Mouse (Mus musculus): ENCODE results near the gene Fam181a. TPM values are rescaled to one million over a fixed set of nuclear protein-coding genes. Genes with fewer than 3 reads are reported as not detected.
A peak's percentile ranks its signal among the peaks of the same experiment; 100 is the strongest.

Gene Fam181a
- not detected in 2 replicates for polyA plus RNA-seq (2015; fragmentation: Nextera tagmentation; extraction: Ambion mirVana)

DNA sequence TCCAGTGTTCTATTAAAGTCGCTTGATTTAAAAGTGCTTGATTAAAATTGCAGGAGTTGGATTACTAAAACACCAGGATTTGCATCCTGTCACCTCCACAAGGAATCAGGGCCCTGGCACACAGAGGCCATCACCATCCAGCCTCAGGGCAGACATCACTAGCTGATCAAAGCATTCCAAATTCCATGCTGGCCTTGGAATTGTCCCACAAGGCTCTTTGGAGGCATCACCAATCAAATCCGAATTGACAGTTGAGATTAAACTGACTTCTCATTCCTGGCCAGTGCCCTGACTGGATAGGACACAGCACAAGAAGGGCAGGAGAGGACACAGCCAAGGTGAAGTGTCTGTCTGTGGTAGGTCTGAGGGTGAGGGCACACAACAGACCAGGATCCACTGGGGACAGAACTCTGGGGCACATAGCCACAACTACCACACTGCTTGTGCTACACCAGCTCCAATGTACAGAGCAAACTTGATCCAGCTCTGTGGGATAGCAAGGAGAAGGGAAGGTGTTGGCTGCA lies at the start of gene Fam181a:
TSS of gene Fam181a (plus strand) at position 232 of the 524 bp plus-strand sequence.
- DNase-seq (ENCODE audit: low spot score), result no peak

DNA sequence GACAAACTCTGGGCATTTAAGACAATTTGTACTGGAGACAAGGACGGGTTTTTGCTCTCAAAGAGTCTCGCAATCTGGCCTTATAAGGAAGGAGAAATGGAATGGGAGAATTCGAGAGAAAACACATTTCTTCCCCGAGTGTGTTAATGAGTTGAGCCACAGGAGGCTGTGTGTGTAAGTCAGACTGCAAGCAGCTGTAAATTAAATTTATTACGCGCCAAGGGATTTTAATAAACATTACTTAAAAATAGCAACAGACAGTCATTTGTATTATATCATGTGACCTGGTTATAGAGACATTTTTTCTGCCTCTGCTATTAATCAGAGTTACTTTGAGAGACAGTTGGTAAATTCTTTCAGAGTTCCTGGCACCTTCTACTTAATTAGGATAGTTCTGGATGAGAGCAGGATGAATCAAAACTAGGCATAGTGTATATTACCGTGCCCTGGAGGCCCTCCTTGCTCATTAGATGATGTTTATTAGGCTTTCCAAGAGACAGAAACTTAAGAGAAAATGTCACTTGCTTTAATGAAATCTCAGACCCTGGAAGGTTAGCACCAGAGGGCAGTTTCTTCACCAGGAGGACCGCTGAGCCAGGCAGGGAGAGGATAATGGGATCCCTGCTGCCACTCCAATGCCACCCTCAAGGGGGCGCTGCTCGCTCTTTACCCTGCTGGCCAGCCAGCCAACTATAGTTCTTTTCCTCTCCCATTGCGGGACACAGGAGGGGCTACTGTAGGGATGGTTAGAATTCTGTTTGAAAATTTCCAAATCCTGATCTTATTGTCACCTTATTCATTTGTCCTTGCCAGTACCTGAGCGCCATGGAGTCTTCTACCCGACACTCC lies 48.5 kb upstream of the Fam181a start:
- DNase-seq (ENCODE audit: low spot score), result no peak

- DNase-seq (ENCODE audit: low spot score), result no peak
Measured at GRCm38 (mm10) chr12:103266605-103267004, 44.2 kb upstream of the Fam181a start.

- no peak for DNase-seq (ENCODE audit: low spot score)
Measured at GRCm38 (mm10) chr12:103272176-103272575, 38.6 kb upstream of the Fam181a start.

DNA sequence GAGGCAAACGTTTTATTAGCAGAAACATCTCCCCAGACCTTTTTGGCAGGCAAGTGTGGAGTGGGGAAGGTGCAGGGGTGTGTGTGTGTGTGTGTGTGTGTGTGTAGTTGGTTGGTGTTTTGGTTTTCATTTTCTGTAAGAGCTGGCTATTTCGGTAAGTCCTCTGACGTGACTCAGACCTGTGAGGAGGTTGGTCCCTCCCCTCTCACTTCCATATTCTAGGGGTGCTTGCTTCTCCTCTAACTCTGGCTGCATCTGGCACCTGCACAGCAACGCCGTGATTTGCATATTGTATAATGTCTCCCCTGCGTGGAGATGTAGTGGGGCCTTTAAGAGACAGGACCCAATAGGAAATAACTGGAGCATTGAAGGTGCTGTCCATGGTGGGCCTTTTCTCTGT lies 37.7 kb upstream of the Fam181a start:
- no peak for DNase-seq (ENCODE audit: low spot score)

DNA sequence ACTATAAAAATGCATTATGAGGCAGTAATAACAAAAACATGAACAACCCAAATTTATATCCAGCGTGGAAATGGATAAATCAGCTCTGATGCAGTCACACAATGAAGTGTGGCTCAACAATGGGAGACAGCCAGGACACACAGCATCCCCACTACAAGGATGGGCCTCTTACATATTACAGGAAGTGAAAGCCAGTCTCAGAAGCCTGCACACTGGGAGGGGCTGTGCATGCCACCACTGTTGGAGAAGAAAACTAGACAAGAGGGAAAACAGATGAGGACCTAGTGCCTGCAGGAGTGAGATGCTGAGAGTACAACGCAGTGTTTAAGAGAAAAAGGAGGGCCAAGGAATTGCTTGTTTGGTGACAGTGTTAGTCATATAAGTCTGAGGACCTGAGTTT lies 37.0 kb upstream of the Fam181a start:
- DNase-seq (ENCODE audit: low spot score), result no peak

GRCm38 (mm10) chr12:103276422-103276821 lies 34.4 kb upstream of the Fam181a start:
- no peak for DNase-seq (ENCODE audit: low spot score)

DNA sequence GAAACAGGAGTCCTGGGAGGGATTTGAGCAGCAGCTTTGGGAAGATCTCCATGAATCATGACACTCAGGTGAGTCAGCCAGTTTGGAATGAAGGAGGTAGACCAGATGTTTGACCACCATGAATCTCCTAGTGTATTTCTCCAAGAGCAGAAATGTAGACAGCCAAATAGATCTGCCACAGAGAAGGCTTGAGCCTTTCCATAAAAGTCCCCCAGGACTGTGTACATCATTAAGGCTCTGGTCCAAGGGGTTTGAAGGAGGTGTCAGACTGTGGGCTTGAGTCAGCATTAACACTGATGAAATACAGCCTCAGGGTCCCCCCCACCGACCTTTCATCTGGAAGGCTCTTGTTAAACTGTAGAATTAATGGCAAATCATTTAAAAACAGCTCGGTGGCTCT lies 29.3 kb upstream of the Fam181a start:
- no peak for DNase-seq (ENCODE audit: low spot score)

DNA sequence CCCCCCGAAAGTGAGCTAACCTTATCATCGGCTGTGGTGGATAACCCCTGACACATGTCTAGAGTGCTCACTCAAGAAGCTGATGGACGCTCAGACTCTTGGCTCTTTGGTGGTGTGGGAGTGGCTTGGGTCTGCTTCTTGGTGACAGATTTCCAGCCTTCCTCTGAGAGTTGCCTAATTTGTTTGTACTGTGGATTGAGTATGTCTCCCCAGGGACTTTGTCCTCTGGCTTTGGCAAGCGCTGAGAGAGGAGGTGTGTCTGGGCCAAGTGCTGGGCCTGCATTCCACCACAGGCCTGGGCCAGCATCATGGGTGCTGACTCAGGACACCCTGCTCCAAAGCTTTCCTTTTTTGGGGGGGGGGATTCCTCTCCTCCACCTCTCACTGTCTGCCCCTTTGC lies 28.9 kb upstream of the Fam181a start:
- no peak for DNase-seq (ENCODE audit: low spot score)

DNA sequence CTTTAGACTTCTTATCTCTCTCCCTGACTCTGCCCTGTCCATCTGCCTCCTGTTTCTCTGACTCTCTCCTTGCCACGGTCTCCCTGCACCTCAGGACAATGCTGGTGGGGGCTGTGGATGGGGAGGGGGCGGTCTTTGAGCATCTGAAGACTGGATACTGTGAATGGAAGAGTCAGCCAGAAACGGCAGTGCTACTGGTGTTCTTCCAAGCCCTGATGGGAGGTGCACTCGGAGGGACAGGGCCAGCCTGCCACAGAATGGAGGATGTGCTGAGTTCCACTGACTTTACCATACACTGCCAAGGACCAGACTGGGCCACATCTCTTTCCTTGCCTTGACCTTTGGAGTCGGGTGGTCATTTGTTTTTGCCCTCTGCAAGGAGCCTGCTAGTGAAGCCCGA lies 27.8 kb upstream of the Fam181a start:
- no peak for DNase-seq (ENCODE audit: low spot score)

GRCm38 (mm10) chr12:103283411-103283810 lies 27.4 kb upstream of the Fam181a start:
- no peak for DNase-seq (ENCODE audit: low spot score)

DNA sequence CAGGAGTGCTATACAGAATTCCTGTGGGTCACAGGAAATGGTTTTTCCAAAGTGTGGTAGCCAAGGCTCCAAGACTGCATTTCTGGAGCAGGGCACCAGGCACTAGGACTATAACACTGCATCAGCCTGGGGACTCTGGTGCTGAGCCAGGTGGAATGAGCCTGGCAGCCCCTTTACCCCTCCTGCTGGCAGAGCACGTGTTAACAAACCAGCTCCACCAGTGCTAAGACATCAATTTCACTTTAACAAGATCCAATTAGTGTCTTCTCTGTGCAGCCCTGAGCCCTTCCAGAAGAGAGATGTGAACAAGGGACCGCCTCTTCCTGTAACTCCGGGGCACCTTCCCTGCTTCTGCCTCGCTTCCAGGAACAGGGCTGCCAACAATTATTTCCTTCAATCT lies 23.5 kb upstream of the Fam181a start:
- no peak for DNase-seq (ENCODE audit: low spot score)

DNA sequence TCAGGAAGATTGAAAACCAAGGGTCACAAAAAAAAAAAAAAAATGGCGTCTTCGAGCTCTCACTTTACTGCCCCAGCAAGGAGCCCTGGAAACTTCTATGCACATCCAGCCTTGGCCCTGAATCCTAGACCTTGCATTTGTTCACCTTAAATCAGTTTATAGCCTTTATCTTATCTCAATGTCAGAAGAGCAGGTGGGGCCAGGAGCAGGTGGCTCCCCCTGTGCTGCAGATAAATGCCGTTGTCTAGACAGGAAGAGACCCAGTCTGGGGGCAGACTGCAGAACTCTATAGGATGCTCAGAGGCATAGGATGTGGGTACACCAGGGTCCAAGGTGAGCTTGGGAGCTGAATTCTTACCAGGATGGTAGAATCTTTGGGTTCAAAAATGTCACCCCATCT lies 18.4 kb upstream of the Fam181a start:
- DNase-seq (ENCODE audit: low spot score), result no peak

DNA sequence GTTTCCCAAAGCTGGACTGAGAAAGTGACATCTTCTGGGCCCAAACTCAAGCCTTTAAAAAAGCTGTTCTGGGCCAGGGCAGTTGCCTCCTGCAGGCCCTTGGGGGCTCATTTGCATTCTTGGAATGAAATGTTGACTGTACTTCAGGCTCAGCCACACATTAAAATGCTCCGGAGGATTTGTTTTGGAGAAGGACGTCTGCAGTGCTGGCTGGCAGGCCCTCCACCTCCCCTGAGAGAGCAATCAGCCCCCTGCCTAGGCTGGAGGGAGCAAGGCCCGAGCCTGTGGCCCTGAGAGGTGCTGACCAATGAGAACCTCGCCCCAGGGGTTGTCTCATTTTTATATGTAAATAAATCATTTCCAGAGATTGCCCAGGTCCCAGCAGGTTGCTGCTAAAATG lies 14.5 kb upstream of the Fam181a start:
- no peak for DNase-seq (ENCODE audit: low spot score)

GRCm38 (mm10) chr12:103300493-103300892 lies 10.3 kb upstream of the Fam181a start:
- DNase-seq (ENCODE audit: low spot score), result no peak

DNA sequence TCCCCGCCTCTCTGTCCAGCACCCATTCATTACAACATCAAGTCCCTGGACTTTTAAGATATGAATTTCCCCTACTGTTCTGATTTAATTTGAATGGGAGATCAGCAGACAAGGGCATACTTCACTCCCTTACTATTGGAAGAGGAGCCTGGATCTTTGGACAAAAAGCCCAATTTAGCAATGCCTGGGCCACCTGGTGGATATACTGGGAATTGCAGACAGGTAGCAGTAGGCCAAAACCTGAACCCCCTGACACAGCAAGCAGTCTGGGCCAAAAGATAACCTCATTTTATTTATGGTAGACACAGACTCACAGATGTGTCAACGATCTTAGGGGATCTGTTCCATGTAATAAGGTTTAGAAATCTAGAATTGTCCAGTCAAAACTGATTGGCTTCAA lies 9.1 kb upstream of the Fam181a start:
- DNase-seq (ENCODE audit: low spot score), result peak; percentile 35

- no peak for DNase-seq (ENCODE audit: low spot score)
Measured at GRCm38 (mm10) chr12:103302960-103303359, 7.8 kb upstream of the Fam181a start.

DNA sequence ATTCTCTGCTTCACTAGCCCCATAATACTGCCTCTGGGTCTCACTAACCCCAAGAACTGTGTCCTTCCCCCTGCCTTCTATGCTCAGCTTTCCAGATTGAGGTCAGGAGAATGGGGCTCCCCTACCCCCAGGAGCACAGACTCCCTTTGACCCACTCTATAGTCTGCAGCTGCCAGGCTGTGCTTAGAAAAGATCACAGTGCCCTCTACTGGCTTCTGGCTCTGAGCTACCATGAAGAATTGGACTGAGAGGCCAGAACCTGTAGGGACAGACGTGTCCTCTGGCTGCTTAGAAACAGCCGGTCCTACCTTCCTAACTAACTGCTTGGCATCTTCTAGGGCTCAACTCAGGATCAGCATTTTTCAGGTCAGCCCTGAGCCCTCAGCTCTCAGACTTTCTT lies 4.6 kb upstream of the Fam181a start:
- DNase-seq (ENCODE audit: low spot score), result no peak

DNA sequence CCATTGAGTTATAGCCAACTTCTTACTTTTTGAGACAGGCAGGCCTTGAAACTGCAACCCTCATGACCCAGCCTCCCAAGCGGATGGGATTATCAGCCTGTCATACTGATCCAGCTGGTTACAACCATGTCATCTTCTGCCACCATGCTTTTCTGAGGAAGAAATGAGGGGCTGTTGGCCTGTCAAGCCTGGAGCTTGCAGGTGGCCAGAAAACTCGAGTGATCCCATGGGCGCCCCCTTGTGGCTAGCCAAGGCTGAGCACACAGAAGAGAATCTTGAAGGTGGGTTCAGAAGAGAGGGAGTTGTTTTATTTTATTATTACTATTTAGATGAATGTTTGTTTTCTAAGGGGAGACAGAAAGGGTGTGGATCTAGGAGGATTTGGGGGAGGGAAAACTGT lies 4.1 kb upstream of the Fam181a start:
- peak; percentile 36 for DNase-seq (ENCODE audit: low spot score)

DNA sequence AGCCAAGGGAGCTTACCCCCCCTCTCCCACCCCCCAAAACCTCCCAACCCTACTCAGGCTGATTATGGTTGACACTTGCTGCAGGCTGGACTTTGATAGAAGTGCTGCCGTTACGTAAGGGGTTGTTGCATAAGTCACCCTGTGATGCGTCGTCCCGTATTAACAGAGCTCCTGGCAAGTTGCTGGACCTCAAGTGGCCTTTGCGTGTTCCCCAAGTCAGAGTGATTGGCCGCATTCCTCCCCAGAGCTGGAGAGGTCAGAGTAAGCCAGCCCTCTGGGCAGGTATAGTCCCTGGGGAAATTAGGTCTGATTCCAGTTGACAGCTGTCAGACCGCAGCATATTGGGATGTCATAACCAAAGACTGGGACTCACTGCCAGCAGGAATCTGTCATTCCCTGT lies 1.1 kb downstream of the Fam181a start:
- no peak for DNase-seq (ENCODE audit: low spot score)

DNA sequence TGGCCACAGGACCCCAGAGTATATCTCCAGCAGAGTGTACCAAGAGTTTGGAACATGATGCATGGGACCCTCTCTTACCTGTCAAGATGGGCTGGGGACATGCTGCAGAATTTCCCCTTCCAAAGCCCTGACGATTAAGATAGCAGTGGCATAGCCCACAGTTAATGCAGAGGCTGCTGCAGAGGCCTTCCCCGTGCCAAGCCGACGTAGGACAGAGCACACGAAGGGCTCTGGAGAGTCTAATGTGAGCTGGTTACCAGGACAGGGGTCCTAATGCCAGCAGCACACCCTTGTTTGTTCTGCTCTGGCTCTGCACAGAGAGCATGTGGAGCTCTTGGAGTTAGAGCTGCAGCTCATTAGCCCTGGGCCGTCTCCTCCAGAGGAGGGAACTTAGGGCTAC lies 2.5 kb downstream of the Fam181a start:
- DNase-seq (ENCODE audit: low spot score), result no peak

GRCm38 (mm10) chr12:103313871-103314639 lies 3.3 kb downstream of the Fam181a start:
- DNase-seq (ENCODE audit: low spot score), result no peak
